Mouse (Mus musculus) B cell, adult (primary cell): ENCODE data around the gene Gm44596. TPM values are rescaled to one million over a fixed set of nuclear protein-coding genes. Genes with fewer than 3 reads are reported as not detected.

Source experiments
- total RNA-seq: library from RNA; stranded (reverse); gene quantifications from 4 replicates; pipeline ENCODE4 v1.2.4, GENCODE M21; 2023; ENCODE audit not compliant: inconsistent age

Gm44596 gene
- total RNA-seq, result not detected in 4 replicates

DNA sequence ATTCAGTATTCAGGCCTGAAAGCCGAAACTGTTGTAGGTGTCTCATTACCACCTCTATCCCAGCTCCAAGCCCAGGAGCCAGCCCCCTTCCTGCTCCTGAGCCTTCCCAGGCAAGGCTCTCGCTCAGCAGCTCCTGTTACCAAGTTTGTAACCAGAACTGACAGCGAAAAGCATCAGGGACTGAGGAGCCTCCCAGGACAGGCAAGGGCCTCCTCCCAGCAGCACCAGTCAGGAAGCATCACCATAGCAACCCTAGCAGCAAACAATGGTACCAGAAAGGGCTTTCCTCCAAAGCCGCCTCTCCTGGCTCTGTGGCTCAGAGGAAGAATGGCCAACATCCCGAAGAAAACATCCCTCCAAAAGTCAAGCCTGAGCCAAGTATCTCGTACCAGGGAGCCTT lies at the start of gene Gm44596, which contains the start of gene Tex52:
Gene Gm44596, plus strand, starts transcription at position 312 of the 400 bp plus-strand sequence.
Gene Tex52, plus strand, starts transcription at position 265 of the 400 bp plus-strand sequence.

DNA sequence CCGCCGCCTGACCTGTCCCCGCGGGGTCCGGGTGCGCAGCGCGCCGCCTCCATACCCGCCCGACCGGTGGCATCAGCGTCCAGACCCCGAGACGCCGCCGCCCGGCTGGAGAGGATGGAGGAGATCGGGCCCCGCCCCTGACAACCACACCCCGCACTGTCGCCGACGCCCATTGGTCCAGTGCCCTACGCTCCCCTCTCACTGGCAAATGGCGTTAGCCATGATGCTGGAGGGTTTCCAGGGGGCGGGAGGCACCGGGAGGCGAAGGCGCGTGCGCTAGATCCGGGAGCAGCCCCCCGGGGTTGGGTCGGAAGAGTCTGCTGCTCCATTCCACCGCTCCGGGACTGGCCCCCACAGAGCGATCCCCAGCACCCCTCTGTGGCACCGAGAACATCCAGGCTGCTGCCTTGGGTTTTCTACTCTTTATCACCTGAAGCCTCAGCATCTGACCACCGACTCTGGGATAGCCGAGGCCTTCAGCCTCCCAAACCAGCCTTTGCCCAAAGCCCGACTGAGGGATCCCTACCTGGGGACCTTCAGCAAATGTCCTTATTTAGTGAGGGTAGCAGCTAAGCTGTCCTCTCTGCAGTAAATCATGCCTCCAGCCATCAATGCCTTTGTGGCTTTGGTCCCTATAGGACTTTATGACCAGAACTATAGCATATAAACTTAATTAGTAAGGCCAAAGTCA lies 19.4 kb upstream of the Gm44596 start, which contains the start of gene Tulp3:
Gene Tulp3, minus strand, starts transcription at position 126 of the 691 bp plus-strand sequence.

DNA sequence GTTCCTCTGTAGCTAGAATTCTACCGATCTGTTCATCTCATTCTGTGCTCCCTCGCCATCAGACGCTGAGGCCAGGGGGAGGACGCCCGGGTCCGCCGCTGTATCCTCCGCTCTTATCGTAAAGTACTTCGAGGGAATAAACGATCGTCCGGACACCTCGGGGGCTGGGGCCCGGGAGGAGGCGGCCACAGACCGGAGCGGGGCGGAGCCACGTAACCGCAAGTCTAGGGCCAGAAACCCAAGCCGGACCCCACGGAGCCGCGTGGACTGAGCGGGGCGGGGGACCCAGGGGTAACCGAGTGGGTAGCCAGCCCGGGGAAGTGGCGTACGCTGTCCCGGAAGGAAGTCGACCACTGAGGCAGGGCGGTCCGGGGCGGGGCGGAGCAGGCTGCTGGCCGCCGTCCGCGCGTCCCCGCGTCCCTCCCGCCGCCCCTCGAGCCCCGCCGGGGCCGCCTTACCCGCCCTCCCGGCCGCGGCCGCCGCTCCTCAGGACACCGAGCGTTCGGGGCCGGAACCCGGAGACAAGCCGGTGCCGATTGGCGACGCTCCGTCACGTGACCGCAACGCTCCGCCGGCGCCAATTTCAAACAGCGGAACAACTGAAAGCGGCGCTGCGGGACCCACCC lies 12.8 kb upstream of the Gm44596 start, which contains the start of the genes Rhno1 and Foxm1:
Gene Rhno1, minus strand, starts transcription at position 531 of the 626 bp plus-strand sequence.
Gene Foxm1, plus strand, starts transcription at position 587 of the 626 bp plus-strand sequence.

DNA sequence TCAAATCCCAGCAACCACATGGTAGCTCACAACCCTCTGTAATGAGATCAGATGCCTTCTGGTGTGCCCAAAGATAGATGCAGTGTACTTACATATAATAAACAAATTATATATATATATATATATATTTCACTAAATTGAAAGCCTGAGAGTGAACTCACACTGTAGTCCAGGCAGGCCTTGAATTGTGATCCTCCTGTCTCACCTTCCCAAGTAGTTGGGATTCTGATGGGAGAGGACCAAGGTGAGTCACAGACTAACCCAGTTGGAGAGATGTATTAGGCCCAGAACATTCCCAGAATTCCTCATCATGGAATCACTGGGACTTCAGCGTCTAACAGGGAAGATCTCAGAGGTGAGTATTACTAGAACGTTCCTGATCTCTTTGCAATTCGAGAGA lies 23.7 kb downstream of the Gm44596 start, which contains the start of gene Nrip2:
Gene Nrip2, plus strand, starts transcription at position 301 of the 400 bp plus-strand sequence.

DNA sequence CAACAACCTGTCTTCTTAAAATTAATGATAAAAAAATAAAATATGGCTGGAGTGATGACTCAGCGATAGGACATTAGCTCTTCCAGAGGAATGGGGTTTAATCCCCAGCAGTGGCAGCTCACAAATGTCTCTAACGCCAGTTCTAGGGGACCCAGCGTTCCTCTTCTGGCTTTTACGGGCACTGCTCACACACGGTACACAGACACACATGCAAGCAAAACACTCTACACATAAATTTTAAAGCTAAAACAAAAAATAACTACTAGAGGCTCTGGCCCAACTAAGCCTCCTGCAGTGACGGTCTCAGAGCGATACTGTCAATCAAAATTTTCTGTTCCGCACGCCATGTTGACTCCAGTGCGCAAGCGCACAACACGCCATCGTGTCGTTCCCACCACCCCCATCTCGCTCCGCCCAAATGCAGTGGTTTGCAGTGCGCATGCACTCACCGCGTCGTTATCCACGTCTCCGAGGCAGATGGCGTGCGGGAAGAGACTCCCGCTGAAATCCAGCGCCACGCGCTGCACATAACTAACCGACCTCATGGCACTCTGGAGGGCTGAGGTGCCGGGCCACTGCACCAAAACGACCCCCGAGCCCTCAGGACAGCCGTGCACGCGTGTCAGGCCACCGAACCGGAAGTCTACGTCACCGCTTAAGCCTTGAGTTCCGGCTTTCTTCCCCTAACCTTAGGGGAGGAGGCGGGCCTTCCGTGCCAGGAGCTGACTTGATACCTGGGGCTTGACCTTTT lies 49.1 kb downstream of the Gm44596 start, which contains the start of gene Itfg2:
Gene Itfg2, minus strand, starts transcription at position 663 of the 751 bp plus-strand sequence.

DNA sequence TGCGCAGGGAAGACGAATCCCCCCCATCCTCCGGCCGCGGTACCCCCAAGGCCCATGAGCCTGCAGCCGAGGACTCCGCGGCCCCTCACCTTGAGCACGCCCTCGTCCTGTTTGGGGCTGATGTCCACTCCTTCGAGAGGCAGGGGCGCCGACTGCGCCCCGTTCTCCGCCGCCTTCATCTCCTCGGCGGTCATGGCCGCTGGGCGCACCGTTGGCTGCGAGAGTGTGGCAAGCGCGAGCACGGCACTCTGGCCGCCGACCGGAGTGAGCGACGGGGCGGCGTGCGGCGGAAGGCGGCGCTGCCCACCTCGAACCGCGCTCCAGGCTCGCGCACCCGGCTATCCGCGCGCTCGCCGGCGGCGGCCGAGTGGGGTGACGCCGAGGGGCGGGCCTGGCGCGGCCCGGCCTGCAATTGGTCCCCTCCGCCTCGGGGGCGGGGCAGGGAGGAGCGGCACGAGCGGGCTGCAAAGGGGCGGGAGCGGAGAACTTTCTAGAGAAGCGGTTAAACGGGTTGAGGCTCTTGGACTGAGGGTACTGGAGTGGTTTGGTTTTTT lies 63.1 kb downstream of the Gm44596 start, which contains the start of gene Fkbp4:
Gene Fkbp4, minus strand, starts transcription at position 361 of the 554 bp plus-strand sequence.

Other genes starting within 250 kb of the Gm44596 start
- gene Tspan9, start 231.9 kb upstream of the Gm44596 start, total RNA-seq, result 0.13 to 2.2 TPM (median 0.26 TPM) in 3 of 4 replicates, not detected in the other
- gene Tead4, start 74.7 kb upstream of the Gm44596 start, total RNA-seq, result not detected in 4 replicates
- 3.2 to 4.7 TPM (median 4.1 TPM) in 4 replicates for gene Tulp3, start 19.7 kb upstream of the Gm44596 start, total RNA-seq
- 46.6 to 51.9 TPM (median 49.4 TPM) in 4 replicates for gene Rhno1, start 12.6 kb upstream of the Gm44596 start, total RNA-seq
- 10.3 to 13.7 TPM (median 13.0 TPM) in 4 replicates for gene Foxm1, start 12.5 kb upstream of the Gm44596 start, total RNA-seq
- not detected in 4 replicates for gene Tex52, start within 50 bp of the Gm44596 start, total RNA-seq
- gene Nrip2, start 23.8 kb downstream of the Gm44596 start, total RNA-seq, result not detected in 4 replicates
- 40.0 to 51.5 TPM (median 49.4 TPM) in 4 replicates for gene Itfg2, start 49.4 kb downstream of the Gm44596 start, total RNA-seq
- gene Fkbp4, start 63.2 kb downstream of the Gm44596 start, total RNA-seq, result 78.3 to 103 TPM (median 84.6 TPM) in 4 replicates
- not detected in 4 replicates for gene Pzp, start 151.2 kb downstream of the Gm44596 start, total RNA-seq
- gene A2ml1, start 206.1 kb downstream of the Gm44596 start, total RNA-seq, result not detected in 4 replicates
- 1.1 TPM in 1 of 4 replicates, not detected in the others for gene Klrb1a, start 248.0 kb downstream of the Gm44596 start, total RNA-seq